ENCODE assay signal across 17 mouse cellular contexts in genomic region chr7:145050729-145051128, GRCm38 (mm10).
"Had no signal": no experiment of that assay in that cellular context is flagged by ENCODE, and none has a peak within 500 bp of the region (broad histone marks: within the 10 kb centered on the region; RNA-seq: fewer than 3 reads in every experiment).

No protein-coding gene starts in this region.

- DNase-seq: kidney, adult 2 months; kidney, postnatal 25 days; left cerebral cortex, postnatal 4 days; lung, adult 2 months; lung, postnatal 14 days; right cerebral cortex, postnatal 14 days; right cerebral cortex, postnatal 4 days; thymus, postnatal 25 days had no signal

- H3K4me1 ChIP-seq: midbrain, embryonic 12.5 days; midbrain, embryonic 15.5 days; stomach, embryonic 15.5 days had no signal

- H3K36me3 ChIP-seq: limb, embryonic 12.5 days; limb, embryonic 15.5 days; liver, embryonic 12.5 days; liver, embryonic 15.5 days; midbrain, embryonic 12.5 days; midbrain, embryonic 15.5 days; stomach, embryonic 15.5 days had no signal

- H3K9me3 ChIP-seq: limb, embryonic 15.5 days; liver, embryonic 12.5 days; liver, embryonic 15.5 days; stomach, embryonic 15.5 days had no signal

- H3K9ac ChIP-seq: limb, embryonic 12.5 days; limb, embryonic 15.5 days; liver, embryonic 12.5 days; liver, embryonic 15.5 days; midbrain, embryonic 12.5 days; midbrain, embryonic 15.5 days; stomach, embryonic 15.5 days had no signal

- H3K4me3 ChIP-seq: limb, embryonic 12.5 days; limb, embryonic 15.5 days; liver, embryonic 12.5 days; liver, embryonic 15.5 days; midbrain, embryonic 12.5 days; midbrain, embryonic 15.5 days; stomach, embryonic 15.5 days had no signal

- H3K27ac ChIP-seq: kidney, postnatal 0 days; limb, embryonic 12.5 days; limb, embryonic 15.5 days; liver, embryonic 12.5 days; liver, embryonic 15.5 days; midbrain, embryonic 12.5 days; midbrain, embryonic 15.5 days; stomach, embryonic 15.5 days had no signal

- ATAC-seq: intestine, postnatal 0 days; liver, embryonic 12.5 days; midbrain, embryonic 15.5 days had no signal

- H3K4me2 ChIP-seq: limb, embryonic 12.5 days; limb, embryonic 15.5 days; liver, embryonic 12.5 days; liver, embryonic 15.5 days; midbrain, embryonic 12.5 days; midbrain, embryonic 15.5 days; stomach, embryonic 15.5 days had no signal

- H3K27me3 ChIP-seq: limb, embryonic 15.5 days; liver, embryonic 12.5 days; liver, embryonic 15.5 days; midbrain, embryonic 12.5 days; midbrain, embryonic 15.5 days; stomach, embryonic 15.5 days had no signal
